Mouse (Mus musculus): Measurements from ENCODE around the gene Ppp1r14c.
A peak's percentile ranks its signal among the peaks of the same experiment; 100 is the strongest.
"Not testable (repeated sequence)": the region's sequence is repeated elsewhere in the genome, so short reads cannot be mapped to it uniquely, and the experiment has no call there.

Gene Ppp1r14c

DNA sequence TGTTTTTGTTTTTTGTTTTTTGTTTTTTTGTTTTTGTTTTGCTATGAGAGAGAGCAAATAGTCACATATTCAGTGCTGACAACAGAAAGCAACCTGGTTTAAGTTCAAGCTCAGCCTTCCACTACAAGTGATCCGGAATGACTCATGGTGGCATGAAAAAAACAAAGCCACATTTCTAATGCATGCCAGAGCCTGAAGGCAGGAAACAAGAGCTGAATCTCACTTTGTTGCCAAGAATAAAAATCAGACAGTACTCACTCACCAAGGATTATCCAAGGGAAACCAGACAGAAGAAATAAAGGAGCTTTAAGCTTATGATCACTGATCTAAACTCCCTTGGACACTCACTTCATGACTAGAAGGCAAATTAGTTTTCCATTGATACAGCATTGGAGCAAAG is 110.8 kb downstream of the Ppp1r14c start:
- no peak for DNase-seq

DNA sequence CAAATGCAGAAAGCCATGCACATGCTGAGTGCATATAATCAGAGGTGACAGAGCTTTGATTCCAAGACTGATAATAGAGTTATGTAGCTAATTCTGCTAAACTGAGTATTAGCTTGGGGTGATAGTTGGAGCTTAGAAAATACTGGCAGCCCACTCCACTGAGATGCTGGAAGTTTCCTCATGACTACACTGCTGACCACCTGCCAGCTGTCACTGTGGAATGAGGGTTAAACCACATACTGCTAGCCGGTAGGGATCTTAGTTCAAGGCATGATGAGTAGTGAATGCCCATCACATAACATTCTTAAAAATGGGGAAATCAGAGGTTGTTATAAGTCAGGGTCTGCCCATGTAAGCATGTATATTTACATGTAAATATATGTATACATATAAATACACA is 113.9 kb downstream of the Ppp1r14c start:
- no peak for DNase-seq

DNA sequence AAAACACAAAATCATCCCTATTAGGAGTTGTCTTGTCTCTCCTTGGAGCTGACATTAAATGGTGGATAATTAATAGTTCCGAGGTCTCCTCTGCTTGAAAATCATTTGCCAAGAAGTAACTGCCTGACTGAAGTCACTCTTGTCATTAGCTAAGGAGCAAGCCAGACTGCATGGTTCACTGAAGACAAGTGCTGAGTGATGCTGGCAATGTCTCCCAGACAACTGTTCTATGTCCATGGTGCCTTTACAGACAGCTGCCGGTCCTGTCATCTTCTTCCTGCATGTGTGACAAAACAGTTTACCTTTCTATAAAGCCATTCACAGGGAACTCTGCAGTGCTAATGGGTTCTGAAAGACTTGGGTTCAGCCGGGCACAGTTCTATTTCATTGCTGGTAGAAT is 124.2 kb downstream of the Ppp1r14c start:
- DNase-seq = no peak

DNA sequence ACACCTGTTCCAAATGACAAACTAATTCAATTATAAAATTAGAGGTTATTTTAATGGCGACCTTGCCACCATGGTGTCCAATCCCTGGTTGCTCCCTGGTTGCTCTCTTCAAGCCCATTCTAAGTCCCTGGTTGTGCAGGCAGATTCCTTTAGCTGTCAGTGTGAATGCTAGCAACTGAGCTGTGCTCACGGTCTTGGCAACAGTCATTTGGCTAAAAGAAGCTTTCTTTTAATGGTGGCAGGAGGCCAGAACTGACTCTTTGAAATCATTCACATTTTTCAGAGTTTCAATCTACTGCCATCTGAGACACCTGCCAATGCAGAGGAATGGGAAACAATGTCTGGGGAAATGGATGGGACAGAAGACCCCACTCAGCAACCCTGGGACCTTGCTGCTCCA is 130.9 kb downstream of the Ppp1r14c start:
- DNase-seq = no peak

DNA sequence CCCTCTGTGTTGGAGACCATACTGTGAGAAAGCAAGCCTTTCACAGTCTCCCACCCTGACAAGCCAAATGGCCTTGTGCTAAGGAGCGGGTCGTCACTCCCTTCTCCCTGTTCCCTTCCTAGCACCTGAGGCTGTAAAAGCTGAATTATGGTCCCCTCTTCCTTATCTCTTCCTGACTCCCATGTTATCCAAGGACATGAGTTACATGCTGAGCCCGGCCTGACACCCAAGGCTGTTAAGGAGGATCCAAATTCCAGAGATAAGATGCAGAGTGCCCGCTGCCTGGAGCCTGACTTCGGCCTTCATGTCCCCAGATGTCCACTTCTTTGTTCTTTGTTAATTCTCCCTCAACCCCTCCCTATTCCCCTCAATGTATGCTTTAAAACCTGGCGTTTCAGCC is 135.0 kb downstream of the Ppp1r14c start:
- not testable (repeated sequence) for DNase-seq

DNA sequence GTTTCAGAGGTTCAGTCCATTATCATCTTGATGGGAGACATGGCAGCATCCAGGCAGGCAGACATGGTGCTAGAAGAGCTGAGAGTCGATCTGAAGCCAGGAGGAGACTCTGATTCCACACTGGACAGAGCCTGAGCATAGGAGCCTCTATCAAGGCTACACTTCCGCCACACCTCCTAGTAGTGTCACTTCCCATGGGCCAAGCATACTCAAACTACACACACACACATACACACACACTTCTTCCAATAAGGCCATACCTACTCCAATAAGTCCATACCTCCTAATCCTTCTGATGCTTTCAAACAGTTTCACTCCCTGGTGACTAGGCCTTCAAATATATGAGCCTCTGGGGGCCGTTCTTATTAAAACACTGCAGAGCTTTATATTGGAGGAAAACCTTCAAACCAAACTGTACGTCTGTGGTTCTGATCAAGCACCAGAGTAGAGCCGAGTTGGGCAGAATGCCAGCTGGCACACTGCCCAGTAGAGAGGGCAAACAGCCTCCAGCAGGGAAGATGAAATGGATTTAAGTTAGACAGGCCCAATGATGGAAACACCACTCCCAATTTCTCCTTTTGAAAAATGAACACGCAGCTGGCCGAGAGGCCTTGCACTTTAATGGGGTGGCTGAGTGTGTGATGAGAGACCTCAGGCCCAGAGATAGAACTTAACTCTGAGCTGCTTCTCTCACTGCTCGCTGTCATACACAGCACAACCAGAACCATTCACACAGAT is 141.8 kb downstream of the Ppp1r14c start:
- peak; percentile 9 to 35 for DNase-seq

DNA sequence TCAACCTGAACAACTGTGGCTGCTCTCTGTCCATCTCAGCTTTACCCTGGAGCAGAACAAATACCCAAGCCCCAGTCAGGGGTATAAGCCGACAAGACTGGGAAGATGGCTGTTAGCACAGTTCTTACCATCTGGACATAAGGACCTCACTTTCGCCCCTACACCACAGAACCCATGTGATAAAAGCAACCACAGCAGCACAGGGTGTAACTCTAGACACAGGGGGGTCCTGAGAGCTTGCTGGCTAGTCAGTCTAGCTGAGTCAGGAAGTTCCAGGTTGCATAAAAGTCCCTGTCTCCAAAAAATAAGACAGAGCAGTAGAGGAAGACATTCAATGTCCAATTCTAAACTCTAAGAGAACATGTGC is 142.3 kb downstream of the Ppp1r14c start:
- no peak for DNase-seq

DNA sequence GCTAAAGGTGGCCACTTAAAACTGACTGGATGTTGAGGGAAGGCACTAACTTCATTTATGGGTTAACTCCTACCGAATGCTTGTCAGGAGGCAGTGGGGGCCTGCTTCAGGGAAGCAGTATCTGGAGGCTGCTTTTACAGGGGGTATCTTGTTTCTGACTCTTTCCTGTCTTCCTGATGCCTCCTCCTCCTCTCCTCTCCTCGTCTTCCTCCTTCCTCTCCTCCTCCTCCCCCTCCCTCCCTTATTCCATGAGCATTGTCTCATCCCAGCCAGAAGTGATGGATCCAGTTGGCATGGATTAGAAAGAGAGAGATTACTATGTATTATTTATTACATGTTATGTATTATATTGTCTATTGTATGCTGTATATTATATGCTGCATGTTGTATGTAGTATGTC is 142.9 kb downstream of the Ppp1r14c start:
- no peak for DNase-seq

DNA sequence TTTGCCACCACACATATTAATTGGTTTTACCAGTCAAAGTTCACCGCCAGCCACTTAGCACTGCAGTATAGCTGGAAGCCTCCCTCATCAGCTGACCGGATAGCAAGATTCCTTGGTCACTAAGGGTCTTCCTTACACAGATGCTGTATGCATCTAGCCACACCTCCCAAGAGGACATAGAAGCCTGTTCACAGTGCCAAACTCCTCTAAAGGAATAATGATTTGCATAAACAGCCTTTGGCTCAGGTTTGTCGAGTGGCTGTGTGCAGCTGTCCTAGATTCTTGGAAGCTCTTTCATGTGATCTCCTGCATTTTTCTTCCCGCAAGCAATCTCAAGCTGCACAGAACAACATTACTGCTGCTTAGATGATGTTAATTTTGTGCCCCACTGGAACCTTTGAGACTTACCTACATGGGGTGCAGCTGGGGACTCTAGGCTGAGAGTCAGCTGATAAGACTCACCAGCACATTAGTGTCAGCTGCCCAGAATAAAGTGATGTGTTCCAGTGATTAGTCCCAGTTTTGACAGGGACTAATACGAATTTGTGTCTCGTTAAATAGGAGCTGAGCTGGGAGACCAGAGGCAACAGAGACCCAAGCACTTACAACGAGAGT is 143.9 kb downstream of the Ppp1r14c start:
- no peak for DNase-seq

DNA sequence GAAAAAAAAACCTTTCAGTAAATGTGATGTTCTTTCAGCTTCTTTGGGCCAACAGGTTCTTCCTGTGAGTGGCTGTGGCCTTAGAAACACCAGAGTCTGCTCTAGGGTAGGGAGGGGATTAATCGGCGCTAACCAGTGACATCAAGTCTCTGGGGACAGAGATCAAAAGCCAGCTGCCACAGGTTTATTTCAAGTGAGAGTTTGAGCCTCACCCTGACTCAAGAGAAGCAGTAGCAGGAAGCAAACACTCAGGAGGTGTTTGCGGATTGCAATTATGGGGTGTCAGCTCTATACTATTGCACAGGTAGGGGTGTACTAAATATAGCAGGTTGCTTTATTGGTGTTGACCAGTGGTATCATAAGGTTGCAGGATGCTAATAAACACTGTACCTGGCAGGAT is 144.6 kb downstream of the Ppp1r14c start:
- DNase-seq = no peak

DNA sequence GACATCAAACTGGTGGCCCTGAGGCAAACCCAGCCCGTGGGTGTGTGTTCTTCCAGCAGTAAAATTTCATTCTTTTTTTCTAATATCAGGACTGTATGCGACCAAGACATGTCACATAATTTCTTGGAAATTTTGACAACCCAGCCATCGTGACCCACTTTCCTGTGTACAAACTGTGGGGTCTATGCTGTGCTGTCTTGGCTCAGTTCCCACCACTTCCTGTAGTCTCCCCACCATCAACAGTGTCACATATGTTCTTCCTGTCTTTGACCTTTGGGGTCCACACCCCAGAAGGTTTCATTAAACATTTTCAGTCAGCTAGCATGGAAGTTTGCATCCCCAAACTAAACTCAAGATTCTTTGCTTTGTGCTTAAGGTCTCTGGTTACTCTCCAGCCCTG is 145.5 kb downstream of the Ppp1r14c start:
- DNase-seq = no peak

DNA sequence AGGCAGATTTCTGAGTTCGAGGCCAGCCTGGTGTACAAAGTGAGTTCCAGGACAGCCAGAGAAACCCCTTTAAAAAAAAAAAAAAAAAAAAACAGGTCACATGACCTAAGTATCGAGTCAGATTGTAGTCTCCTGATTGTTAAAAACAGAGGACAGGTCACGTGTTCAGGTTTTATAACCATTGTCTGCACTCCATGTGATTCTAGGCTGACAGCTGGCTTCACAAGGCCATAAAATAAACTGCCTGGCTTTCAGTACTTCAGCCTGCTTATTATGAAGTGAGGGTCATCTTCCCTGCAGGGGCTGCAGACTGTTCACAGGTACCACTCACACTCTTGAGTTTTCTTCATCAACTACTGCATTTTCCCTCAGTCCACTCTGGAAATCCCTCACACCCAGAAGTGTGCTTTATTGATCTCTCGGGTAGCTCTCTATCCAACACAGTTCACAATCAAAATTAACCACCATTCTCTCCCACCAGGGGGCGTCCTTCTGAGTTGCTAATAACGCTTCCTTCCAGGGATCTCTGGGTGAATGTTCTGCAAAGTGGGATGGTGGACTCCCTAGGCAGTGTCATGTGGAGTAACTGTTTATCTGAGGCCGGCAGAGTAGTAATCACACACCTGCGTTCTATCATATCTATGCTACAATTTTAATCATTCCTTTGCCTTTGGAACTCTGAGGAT is 146.9 kb downstream of the Ppp1r14c start:
- DNase-seq = peak in 1 of 2 experiments; percentile 21

DNA sequence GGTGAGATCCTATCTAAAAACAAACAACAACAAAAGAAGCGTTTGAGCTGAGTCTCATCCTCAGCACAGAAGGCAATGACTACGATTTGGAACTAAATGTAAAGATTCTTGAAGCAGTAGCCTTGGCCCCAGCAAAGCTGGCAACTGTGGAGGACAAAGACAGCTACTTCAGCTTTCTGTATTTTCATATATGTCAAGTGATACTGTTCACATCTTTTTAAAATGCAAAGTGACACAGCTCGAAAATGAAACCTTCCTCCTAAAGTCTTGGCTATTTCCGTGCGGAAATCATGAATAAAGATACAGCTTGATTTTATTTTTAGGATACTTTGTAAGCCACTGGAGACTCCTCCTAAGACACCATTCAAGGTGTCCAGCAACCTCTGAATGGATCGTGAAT is 148.1 kb downstream of the Ppp1r14c start:
- no peak for DNase-seq
